Mouse (Mus musculus) MEL (cell line): Measurements from ENCODE around the gene Lyrm2. TPM values are rescaled to one million over a fixed set of nuclear protein-coding genes. Genes with fewer than 3 reads are reported as not detected.

Experiments used
- DNase-seq: peaks from one replicate; pipeline ENCODE4 v3.0.0; 2011; ENCODE audit warnings: low read depth, low spot score
- H3K27ac ChIP-seq: 2 replicates; pipeline ENCODE4 v1.5.1; 2012; ENCODE audit warnings: low read depth, mild to moderate bottlenecking, control low read depth, low read length, moderate library complexity; ENCODE audit not compliant: control insufficient read depth
- H3K27me3 ChIP-seq, 2 experiments: fragments of 150-350 bp in 1 of 2; sonication (generic) in 1 of 2; 2 replicates each; pipeline ENCODE4 v1.6.1; 2012; ENCODE audit warnings: low read length in 2 of 2, mild to moderate bottlenecking in 2 of 2, improper control_type of control experiment in 1 of 2, moderate library complexity in 1 of 2; ENCODE audit not compliant: insufficient read depth in 2 of 2, control insufficient read depth in 1 of 2
- H3K36me3 ChIP-seq, 2 experiments: 2 replicates each; pipeline ENCODE4 v1.6.1; 2012 to 2014; ENCODE audit warnings: low read length in 2 of 2, improper control_type of control experiment in 1 of 2, inconsistent platforms in 1 of 2, mild to moderate bottlenecking in 1 of 2; ENCODE audit not compliant: insufficient read depth in 2 of 2, control insufficient read depth in 1 of 2
- H3K4me1 ChIP-seq, 2 experiments: fragments of 150-350 bp in 1 of 2; sonication (generic) in 1 of 2; 2 replicates each; pipeline ENCODE4 v1.6.1; 2012; ENCODE audit warnings: low read length in 2 of 2, improper control_type of control experiment in 1 of 2, mild to moderate bottlenecking in 1 of 2; ENCODE audit not compliant: insufficient read depth in 2 of 2, control insufficient read depth in 1 of 2
- H3K4me3 ChIP-seq, 2 experiments: fragments of 150-350 bp in 1 of 2; sonication (generic) in 1 of 2; 2 replicates each; pipeline ENCODE4 v1.5.1; 2012; ENCODE audit warnings: low read depth in 2 of 2, low read length in 2 of 2, mild to moderate bottlenecking in 2 of 2, moderate library complexity in 2 of 2, control low read depth in 1 of 2, improper control_type of control experiment in 1 of 2; ENCODE audit not compliant: control insufficient read depth in 1 of 2, insufficient read depth in 1 of 2
- H3K79me2 ChIP-seq: 2 replicates; pipeline ENCODE4 v1.6.1; 2012; ENCODE audit warnings: mild to moderate bottlenecking, low read length, moderate library complexity; ENCODE audit not compliant: control insufficient read depth, poor library complexity, insufficient read depth
- H3K9ac ChIP-seq: 2 replicates; pipeline ENCODE4 v1.6.1; 2012; ENCODE audit warnings: low read depth, mild to moderate bottlenecking, control low read depth, low read length, moderate library complexity; ENCODE audit not compliant: control insufficient read depth, poor library complexity, severe bottlenecking
- H3K9me3 ChIP-seq: fragments of 150-350 bp; sonication (generic); replicated peaks from 2 replicates; pipeline ENCODE4 v1.6.1; 2012; ENCODE audit warnings: mild to moderate bottlenecking, low read length, improper control_type of control experiment, moderate library complexity; ENCODE audit not compliant: insufficient read depth
- CHD1 ChIP-seq: IDR thresholded peaks from 2 replicates; pipeline ENCODE4 v1.6.1; 2012; ENCODE audit warnings: low read depth, mild to moderate bottlenecking, inconsistent platforms, low read length, improper control_type of control experiment
- CHD2 ChIP-seq: IDR thresholded peaks from 2 replicates; pipeline ENCODE4 v1.6.1; 2011; ENCODE audit warnings: low read length, improper control_type of control experiment
- CTCF ChIP-seq, 3 experiments: IDR thresholded peaks in 2 of 3; conservative IDR thresholded peaks in 1 of 3; 2 replicates each; pipeline ENCODE4 v1.5.1; 2011 to 2012; ENCODE audit warnings: low read length in 3 of 3, low read depth in 2 of 3, mild to moderate bottlenecking in 2 of 3, improper control_type of control experiment in 1 of 3, inconsistent platforms in 1 of 3, mixed read lengths in 1 of 3, moderate library complexity in 1 of 3; ENCODE audit not compliant: control insufficient read depth in 1 of 3, insufficient read depth in 1 of 3, poor library complexity in 1 of 3, severe bottlenecking in 1 of 3
- ELF1 ChIP-seq: IDR thresholded peaks from 2 replicates; pipeline ENCODE4 v1.6.1; 2014; ENCODE audit warnings: low read depth, mild to moderate bottlenecking, inconsistent platforms, low read length, improper control_type of control experiment, moderate library complexity
- EP300 ChIP-seq, 2 experiments: IDR thresholded peaks; 2 replicates each; pipeline ENCODE4 v1.6.1; 2011; ENCODE audit warnings: improper control_type of control experiment in 2 of 2, low read length in 2 of 2, low read depth in 1 of 2, mild to moderate bottlenecking in 1 of 2
- GABPA ChIP-seq: IDR thresholded peaks from 2 replicates; pipeline ENCODE4 v1.6.1; 2012; ENCODE audit warnings: low read depth, mild to moderate bottlenecking, inconsistent platforms, low read length, improper control_type of control experiment, moderate library complexity
- GATA1 ChIP-seq: IDR thresholded peaks from 2 replicates; pipeline ENCODE4 v1.6.1; 2011; ENCODE audit warnings: low read depth, low read length, improper control_type of control experiment
- HCFC1 ChIP-seq: IDR thresholded peaks from 2 replicates; pipeline ENCODE4 v1.6.1; 2012; ENCODE audit warnings: low read depth, mild to moderate bottlenecking, inconsistent platforms, low read length, improper control_type of control experiment, moderate library complexity
- KAT2A ChIP-seq: conservative IDR thresholded peaks from 2 replicates; pipeline ENCODE4 v1.6.1; 2012; ENCODE audit warnings: low read depth, low read length, improper control_type of control experiment, inconsistent platforms
- MAFK ChIP-seq: IDR thresholded peaks from 2 replicates; pipeline ENCODE4 v1.6.1; 2011; ENCODE audit warnings: low read depth, mild to moderate bottlenecking, low read length, improper control_type of control experiment, borderline replicate concordance
- MXI1 ChIP-seq: IDR thresholded peaks from 2 replicates; pipeline ENCODE4 v1.6.1; 2011; ENCODE audit warnings: mild to moderate bottlenecking, low read depth, low read length, improper control_type of control experiment
- MYB ChIP-seq: IDR thresholded peaks from 2 replicates; pipeline ENCODE4 v1.6.1; 2011; ENCODE audit warnings: mild to moderate bottlenecking, low read depth, low read length, improper control_type of control experiment
- MYC ChIP-seq: IDR thresholded peaks from 2 replicates; pipeline ENCODE4 v1.6.1; 2011; ENCODE audit warnings: low read depth, mild to moderate bottlenecking, low read length, improper control_type of control experiment, moderate library complexity
- NELFE ChIP-seq: IDR thresholded peaks from 2 replicates; pipeline ENCODE4 v1.6.1; 2011; ENCODE audit warnings: low read depth, low read length, improper control_type of control experiment
- POLR2A ChIP-seq, 2 experiments: IDR thresholded peaks; 2 replicates each; pipeline ENCODE4 v1.6.1; 2011 to 2012; ENCODE audit warnings: low read length in 2 of 2, mild to moderate bottlenecking in 2 of 2, control low read depth in 1 of 2, improper control_type of control experiment in 1 of 2, low read depth in 1 of 2, moderate library complexity in 1 of 2; ENCODE audit not compliant: control insufficient read depth in 1 of 2, insufficient read depth in 1 of 2, poor library complexity in 1 of 2
- POLR2AphosphoS2 ChIP-seq: IDR thresholded peaks from 2 replicates; pipeline ENCODE4 v1.6.1; 2011; ENCODE audit warnings: low read length, improper control_type of control experiment
- POLR2AphosphoS5 ChIP-seq: IDR thresholded peaks from 2 replicates; pipeline ENCODE4 v1.6.1; 2012; ENCODE audit warnings: low read depth, borderline replicate concordance, mild to moderate bottlenecking, inconsistent platforms, low read length, moderate library complexity, mixed read lengths
- RAD21 ChIP-seq: IDR thresholded peaks from 2 replicates; pipeline ENCODE4 v1.6.1; 2011; ENCODE audit warnings: mild to moderate bottlenecking, low read depth, low read length, improper control_type of control experiment
- RCOR1 ChIP-seq: IDR thresholded peaks from 2 replicates; pipeline ENCODE4 v1.6.1; 2012; ENCODE audit warnings: low read depth, mild to moderate bottlenecking, inconsistent platforms, low read length, improper control_type of control experiment
- TAL1 ChIP-seq: IDR thresholded peaks from 2 replicates; pipeline ENCODE4 v1.6.1; 2012; ENCODE audit warnings: mild to moderate bottlenecking, inconsistent platforms, low read length, moderate library complexity, mixed read lengths
- TBP ChIP-seq: IDR thresholded peaks from 2 replicates; pipeline ENCODE4 v1.8.0; 2011; ENCODE audit warnings: low read depth, low read length, improper control_type of control experiment
- TCF12 ChIP-seq: IDR thresholded peaks from 2 replicates; pipeline ENCODE4 v1.6.1; 2014; ENCODE audit warnings: low read depth, mild to moderate bottlenecking, inconsistent platforms, low read length, improper control_type of control experiment, moderate library complexity
- UBTF ChIP-seq: IDR thresholded peaks from 2 replicates; pipeline ENCODE4 v1.6.1; 2012; ENCODE audit warnings: low read depth, mild to moderate bottlenecking, inconsistent platforms, low read length, improper control_type of control experiment, moderate library complexity, borderline replicate concordance; ENCODE audit not compliant: insufficient read depth
- USF1 ChIP-seq: IDR thresholded peaks from 2 replicates; pipeline ENCODE4 v1.6.1; 2014; ENCODE audit warnings: low read depth, mild to moderate bottlenecking, inconsistent platforms, low read length, improper control_type of control experiment, moderate library complexity
- USF2 ChIP-seq, 2 experiments: IDR thresholded peaks; 2 replicates each; pipeline ENCODE4 v1.6.1; 2011 to 2012; ENCODE audit warnings: improper control_type of control experiment in 2 of 2, low read length in 2 of 2, borderline replicate concordance in 1 of 2, inconsistent platforms in 1 of 2, low read depth in 1 of 2, mild to moderate bottlenecking in 1 of 2; ENCODE audit not compliant: insufficient read depth in 1 of 2
- ZKSCAN1 ChIP-seq: IDR thresholded peaks from 2 replicates; pipeline ENCODE4 v1.6.1; 2012; ENCODE audit warnings: low read depth, mild to moderate bottlenecking, inconsistent platforms, low read length, improper control_type of control experiment, moderate library complexity
- ZMIZ1 ChIP-seq: IDR thresholded peaks from 2 replicates; pipeline ENCODE4 v1.6.1; 2012; ENCODE audit warnings: low read depth, mild to moderate bottlenecking, inconsistent platforms, low read length, improper control_type of control experiment, moderate library complexity
- polyA plus RNA-seq, 2 experiments: library from polyadenylated mRNA; stranded (reverse) in 1 of 2; unstranded in 1 of 2; fragments of >175 nt in 1 of 2; fragments of >200 nt in 1 of 2; gene quantifications; 2 replicates each; pipeline versions ENCODE4 v1.2.1 to v1.2.4; 2012; ENCODE audit warnings: low replicate concordance in 2 of 2, low read depth in 1 of 2; ENCODE audit not compliant: insufficient read length in 2 of 2, insufficient read depth in 1 of 2, missing spikeins in 1 of 2
- total RNA-seq: library from RNA; depleted of rRNA; stranded (reverse); fragments of 300-350 nt; gene quantifications from 2 replicates; pipeline ENCODE4 v1.2.3, GENCODE M21; 2012

Lyrm2 gene
- total and polyA plus RNA-seq, 3 experiments, result 18.0 to 37.7 TPM; not detected in 1

DNA sequence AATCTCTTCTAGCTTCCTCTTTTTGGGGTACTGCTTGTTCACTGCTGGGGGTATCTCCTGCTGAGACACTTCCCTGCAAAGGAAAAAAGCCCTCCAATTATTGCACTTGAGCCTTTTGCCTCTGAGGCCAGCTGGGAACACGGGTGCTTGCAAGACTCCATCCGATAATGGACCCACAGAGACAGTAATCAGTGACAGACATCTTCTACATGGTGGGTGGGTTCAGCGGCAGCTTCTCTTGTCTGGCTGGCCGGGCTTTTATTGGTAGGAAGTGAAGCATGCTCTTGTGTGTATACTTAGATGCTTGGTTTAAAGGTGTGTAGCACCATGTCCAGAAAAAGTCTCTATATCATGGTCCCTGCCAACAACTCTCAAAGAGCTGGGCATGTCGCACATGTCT is 17.4 kb downstream of the Lyrm2 start:
- peak; percentile 32 for DNase-seq
- Histone ChIP-seq H3K27ac (no peak overlapping the region), H3K79me2 (no peaks in the 10 kb centered on the region), H3K4me3 (no peak overlapping the region), H3K4me1 (no peaks in the 10 kb centered on the region), H3K9ac (no peak overlapping the region), H3K36me3 (no peaks in the 10 kb centered on the region), H3K9me3 (no peaks in the 10 kb centered on the region), H3K27me3 (no peaks in the 10 kb centered on the region)
- TF ChIP-seq TBP, result no peak
- no peak for TF ChIP-seq MAFK
- no peak for TF ChIP-seq POLR2AphosphoS5
- TF ChIP-seq TAL1, result no peak
- no peak for TF ChIP-seq NELFE

DNA sequence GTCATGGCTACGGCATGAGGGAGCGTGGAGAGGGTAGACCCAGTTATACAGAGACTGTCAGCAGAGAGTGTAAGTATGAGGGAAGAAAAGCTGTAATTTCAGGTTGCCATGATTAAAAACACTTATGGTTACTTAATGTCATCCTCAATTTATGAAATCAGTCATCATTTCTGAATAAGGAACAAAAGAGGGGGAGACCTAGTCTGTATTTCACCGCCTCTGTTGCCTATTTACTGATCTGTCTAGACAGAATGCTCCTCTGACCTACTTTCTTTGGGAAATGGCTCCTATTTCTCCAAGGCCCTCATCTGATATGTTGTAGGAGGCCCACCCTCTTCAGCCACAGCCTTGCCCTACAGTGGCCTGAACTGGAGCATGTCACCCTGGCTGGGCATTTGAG is 20.6 kb downstream of the Lyrm2 start:
- TF ChIP-seq GATA1, result no peak
- TF ChIP-seq MAFK, result no peak
- no peak for TF ChIP-seq USF2 (IDR thresholded peaks at IDR 0.05; ENCODE audit: borderline replicate concordance in 1 of 2, insufficient read depth in 1 of 2, low read depth in 1 of 2, low read length in 2 of 2)
- TF ChIP-seq TBP, result no peak
- TF ChIP-seq ZKSCAN1, result no peak
- no peak for TF ChIP-seq MYC
- no peak for TF ChIP-seq CTCF (IDR thresholded peaks at IDR 0.05 in 2 of 3, conservative IDR thresholded peaks at IDR 0.05 in 1 of 3; ENCODE audit: control insufficient read depth in 1 of 3, insufficient read depth in 1 of 3, low read depth in 2 of 3, low read length in 3 of 3, poor library complexity in 1 of 3, severe bottlenecking in 1 of 3)
- TF ChIP-seq TCF12, result no peak
- TF ChIP-seq RAD21, result no peak
- no peak for TF ChIP-seq CHD1
- no peak for TF ChIP-seq EP300 (IDR thresholded peaks at IDR 0.05; ENCODE audit: low read depth in 1 of 2, low read length in 2 of 2)
- no peak for TF ChIP-seq POLR2A (IDR thresholded peaks at IDR 0.05; ENCODE audit: control insufficient read depth in 1 of 2, insufficient read depth in 1 of 2, low read depth in 1 of 2, low read length in 2 of 2, poor library complexity in 1 of 2)
- no peak for TF ChIP-seq POLR2AphosphoS2
- no peaks in the 10 kb centered on the region for H3K27me3 ChIP-seq
- no peak overlapping the region for H3K27ac ChIP-seq
- no peaks in the 10 kb centered on the region for H3K4me1 ChIP-seq
- no peak overlapping the region for H3K4me3 ChIP-seq
- no peaks in the 10 kb centered on the region for H3K9me3 ChIP-seq
- H3K9ac ChIP-seq, result no peak overlapping the region
- no peaks in the 10 kb centered on the region for H3K36me3 ChIP-seq
- no peak for DNase-seq
- H3K79me2 ChIP-seq, result no peaks in the 10 kb centered on the region

DNA sequence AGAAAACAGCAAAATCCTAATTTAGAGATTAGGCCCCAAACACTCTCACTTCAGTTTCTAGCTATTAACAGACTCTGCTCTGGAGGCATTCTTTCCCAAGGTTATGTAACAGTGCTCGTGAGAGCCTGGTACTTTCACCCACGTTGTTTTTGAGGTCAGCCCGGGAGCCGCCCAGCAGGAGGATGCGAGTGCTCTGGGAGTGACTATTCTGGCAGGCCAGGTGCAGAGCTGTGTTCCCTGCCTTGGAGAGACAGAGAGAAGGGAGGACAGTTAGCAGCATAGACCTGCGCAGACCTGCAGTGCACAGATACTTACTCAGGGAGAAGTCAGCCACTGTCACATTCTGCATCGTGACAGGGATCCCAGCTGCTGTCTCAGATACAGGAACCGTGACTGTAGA is 24.2 kb downstream of the Lyrm2 start:
- no peaks in the 10 kb centered on the region for H3K27me3 ChIP-seq
- H3K27ac ChIP-seq, result no peak overlapping the region
- H3K36me3 ChIP-seq, result no peaks in the 10 kb centered on the region
- DNase-seq, result no peak
- H3K9ac ChIP-seq, result no peak overlapping the region
- H3K4me1 ChIP-seq, result no peaks in the 10 kb centered on the region
- no peaks in the 10 kb centered on the region for H3K9me3 ChIP-seq
- H3K4me3 ChIP-seq, result no peak overlapping the region
- H3K79me2 ChIP-seq, result no peaks in the 10 kb centered on the region
- TF ChIP-seq TCF12 (no peak), ELF1 (no peak), UBTF (no peak), GABPA (no peak), CTCF (IDR thresholded peaks at IDR 0.05 in 2 of 3, conservative IDR thresholded peaks at IDR 0.05 in 1 of 3; ENCODE audit: control insufficient read depth in 1 of 3, insufficient read depth in 1 of 3, low read depth in 2 of 3, low read length in 3 of 3, poor library complexity in 1 of 3, severe bottlenecking in 1 of 3) (no peak), HCFC1 (no peak), USF1 (no peak), ZKSCAN1 (no peak), KAT2A (no peak), ZMIZ1 (no peak), RCOR1 (no peak), MYB (no peak), MXI1 (no peak), CHD2 (no peak)
